Mouse (Mus musculus) kidney, adult 2 months (tissue): ENCODE measurements around the gene Metrn.

Experiments
- CTCF ChIP-seq: fragments of 200-500 bp; conservative IDR thresholded peaks from 2 replicates; pipeline ENCODE4 v1.5.1; 2011; ENCODE audit warnings: low read depth, mild to moderate bottlenecking, control low read depth, low read length, moderate library complexity, mixed read lengths; ENCODE audit not compliant: insufficient read depth, insufficient read length
- POLR2A ChIP-seq: fragments of 200-500 bp; IDR thresholded peaks from one replicate; pipeline ENCODE4 v1.6.1; 2011; ENCODE audit warnings: low read depth, low read length, control low read depth

- TF ChIP-seq POLR2A (no peak), CTCF (no peak)
Observed at GRCm38 (mm10) chr17:25769331-25769730, 27.6 kb downstream of the Metrn start.
